Mouse (Mus musculus) urinary bladder, adult 18-20 months (tissue): ENCODE data around the gene Nos3.
A peak's percentile ranks its signal among the peaks of the same experiment; 100 is the strongest.
"Not testable (repeated sequence)": the region's sequence is repeated elsewhere in the genome, so short reads cannot be mapped to it uniquely, and the experiment has no call there.

Source experiments
- DNase-seq, 2 experiments: peaks; one replicate each; pipeline ENCODE4 v3.0.0; 2022; ENCODE audit warnings: low spot score in 2 of 2, mixed read lengths in 2 of 2

Gene Nos3

DNA sequence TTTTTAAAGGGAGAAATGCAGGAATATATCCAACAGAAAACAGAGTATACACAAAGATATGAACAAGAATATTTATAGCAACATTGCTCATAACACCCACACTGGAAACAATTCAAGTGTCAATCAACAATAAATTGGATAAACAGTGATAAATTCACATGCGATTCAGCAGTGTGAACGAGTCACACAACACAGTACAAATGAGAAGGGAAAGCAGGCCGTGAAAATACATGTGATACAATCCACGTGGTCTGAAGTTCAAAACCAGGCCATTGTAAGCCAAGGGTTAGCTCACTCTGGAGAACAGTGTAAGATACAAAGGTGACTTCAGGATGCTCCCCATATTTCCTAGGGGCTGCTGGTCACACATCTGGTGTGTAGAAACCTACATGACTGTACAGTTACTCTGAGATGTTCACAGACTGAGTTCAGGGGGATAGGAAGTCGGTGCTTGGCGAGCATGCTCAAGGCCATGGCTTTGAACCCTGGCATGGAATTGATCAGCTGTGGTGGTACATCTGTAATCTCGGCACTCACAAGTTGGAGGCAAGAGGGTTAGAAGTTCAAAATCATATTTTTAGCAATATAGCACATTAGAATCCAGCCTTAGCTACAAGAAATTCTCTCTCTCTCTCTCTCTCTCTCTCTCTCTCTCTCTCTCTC, 10.2 kb downstream of the Nos3 start:
- no peak for DNase-seq

- no peak for DNase-seq
Measured at GRCm38 (mm10) chr5:24378700-24379099, 14.1 kb downstream of the Nos3 start.

- DNase-seq: no peak
Measured at GRCm38 (mm10) chr5:24379501-24379900, 14.9 kb downstream of the Nos3 start.

DNA sequence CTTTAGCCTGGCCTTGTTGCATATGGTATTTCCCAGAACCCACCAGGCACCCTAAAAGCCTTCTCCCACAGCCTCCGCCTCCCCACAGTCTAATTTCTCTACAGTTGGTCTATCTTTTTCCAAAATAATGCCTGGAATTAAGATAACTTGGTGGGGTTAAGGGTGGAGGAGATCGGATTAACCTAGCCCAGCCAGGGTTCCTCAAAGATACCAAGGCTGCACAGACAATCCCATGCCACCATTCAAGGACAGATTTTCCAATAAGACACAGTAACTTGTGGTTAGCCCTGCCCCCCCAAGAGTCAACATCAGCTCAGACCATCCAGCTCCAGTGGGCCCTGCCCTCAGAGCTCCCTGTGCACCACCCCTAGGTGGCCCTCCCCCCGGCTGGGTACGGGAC, 15.9 kb downstream of the Nos3 start:
- no peak for DNase-seq

- DNase-seq: no peak
Measured at GRCm38 (mm10) chr5:24381486-24381885, 16.9 kb downstream of the Nos3 start.

- no peak for DNase-seq
Measured at GRCm38 (mm10) chr5:24381988-24382387, 17.4 kb downstream of the Nos3 start.

DNA sequence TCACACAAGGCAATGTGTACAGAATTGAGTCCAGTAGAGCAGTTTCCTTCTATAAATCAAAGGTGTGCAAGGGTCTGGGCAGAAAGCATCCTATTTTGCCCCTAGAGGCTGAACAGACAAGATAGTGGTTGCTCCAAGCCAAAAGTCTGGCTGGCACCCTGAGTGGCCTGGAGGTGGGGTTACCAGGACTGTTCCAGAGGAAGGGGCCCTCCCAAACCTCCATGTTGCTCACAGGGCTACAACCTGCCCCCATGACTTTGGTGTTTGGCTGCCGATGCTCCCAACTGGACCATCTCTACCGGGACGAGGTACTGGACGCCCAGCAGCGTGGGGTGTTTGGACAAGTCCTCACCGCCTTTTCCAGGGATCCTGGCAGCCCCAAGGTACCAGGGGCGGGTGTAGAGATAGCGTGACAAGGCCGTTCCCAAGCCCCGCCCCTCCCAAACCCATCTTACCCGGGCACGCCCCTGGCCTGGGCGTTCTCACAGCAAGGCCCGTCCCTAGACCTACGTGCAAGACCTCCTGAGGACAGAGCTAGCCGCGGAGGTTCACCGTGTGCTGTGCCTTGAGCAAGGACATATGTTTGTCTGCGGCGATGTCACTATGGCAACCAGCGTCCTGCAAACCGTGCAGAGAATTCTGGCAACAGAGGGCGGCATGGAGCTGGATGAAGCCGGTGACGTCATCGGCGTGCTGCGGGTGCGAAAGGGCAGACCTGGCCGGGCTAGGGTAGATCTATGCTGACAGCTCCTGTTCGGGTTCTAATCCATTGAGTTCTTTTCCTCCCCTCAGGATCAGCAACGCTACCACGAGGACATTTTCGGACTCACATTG, 18.6 kb downstream of the Nos3 start:
- DNase-seq: peak; percentile 81 to 88

GRCm38 (mm10) chr5:24384407-24384806, 19.8 kb downstream of the Nos3 start:
- DNase-seq: no peak

DNA sequence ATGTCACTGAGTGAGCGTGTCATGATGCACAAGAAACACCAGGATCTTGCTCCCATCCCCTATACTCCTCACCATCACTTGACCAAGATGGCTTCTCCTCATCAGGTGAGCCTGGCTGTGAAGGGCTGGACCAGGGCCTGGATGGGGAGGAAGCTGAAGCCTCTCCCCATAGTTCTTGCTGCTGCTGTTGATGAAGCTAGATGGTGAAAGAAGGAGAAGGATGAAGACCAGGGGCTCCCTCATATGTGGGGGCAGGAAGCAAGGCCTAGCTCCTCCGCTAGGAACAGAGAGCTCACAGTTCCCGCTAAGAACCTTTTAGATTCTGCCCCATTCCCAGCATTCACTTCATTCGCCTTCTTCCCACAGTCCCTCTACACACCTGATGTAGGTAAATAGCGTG, 20.8 kb downstream of the Nos3 start:
- DNase-seq: no peak

- DNase-seq: no peak
Measured at GRCm38 (mm10) chr5:24385887-24386550, 21.4 kb downstream of the Nos3 start.

DNA sequence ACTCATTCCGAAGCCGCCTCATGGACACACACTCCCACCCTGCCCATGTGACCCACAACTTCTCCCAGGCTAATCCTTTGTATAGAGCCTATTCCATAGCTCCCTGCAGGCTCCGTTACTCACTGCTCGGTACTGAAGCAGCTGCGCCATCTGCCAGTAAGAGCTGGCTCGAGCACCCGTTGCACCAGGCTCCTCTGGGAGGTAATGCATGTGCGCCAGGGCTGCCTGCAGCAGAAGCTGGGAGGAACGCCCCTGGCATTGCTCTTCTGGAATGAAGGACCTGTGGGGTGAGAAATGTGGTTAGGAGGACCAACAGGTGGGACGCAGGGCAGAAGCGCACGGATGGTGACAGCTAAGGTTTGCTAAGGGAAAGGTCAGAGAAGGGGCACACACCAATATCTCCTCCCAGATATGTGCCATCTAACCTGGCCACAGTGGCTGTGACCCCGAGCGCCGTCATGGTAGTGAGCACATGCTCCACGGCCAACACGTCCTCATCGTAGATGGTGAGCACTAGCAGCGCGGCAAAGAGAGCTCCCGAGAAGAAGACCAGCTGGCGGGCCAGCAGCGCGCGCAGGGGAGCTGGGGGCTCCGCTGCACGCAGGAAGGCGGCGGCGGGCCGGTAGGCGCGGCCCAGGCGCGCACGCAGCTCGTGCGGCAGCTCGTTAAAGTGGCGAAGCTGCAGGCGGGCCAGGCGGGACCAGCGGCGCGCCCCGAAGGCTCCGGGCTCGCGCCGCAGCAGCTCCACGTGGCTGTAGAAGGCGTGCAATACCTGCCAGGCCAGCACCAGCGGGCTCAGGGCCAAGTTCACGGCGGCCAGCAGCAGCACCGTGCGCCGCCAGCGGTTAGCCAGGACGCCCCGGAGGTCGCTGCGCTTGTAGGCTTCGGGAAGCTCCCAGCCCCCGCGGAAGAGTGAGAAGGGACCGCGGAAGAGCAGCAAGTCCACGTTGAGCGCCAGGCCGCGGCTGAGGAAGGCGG, 22.9 kb downstream of the Nos3 start:
- DNase-seq: peak; percentile 35 to 57

DNA sequence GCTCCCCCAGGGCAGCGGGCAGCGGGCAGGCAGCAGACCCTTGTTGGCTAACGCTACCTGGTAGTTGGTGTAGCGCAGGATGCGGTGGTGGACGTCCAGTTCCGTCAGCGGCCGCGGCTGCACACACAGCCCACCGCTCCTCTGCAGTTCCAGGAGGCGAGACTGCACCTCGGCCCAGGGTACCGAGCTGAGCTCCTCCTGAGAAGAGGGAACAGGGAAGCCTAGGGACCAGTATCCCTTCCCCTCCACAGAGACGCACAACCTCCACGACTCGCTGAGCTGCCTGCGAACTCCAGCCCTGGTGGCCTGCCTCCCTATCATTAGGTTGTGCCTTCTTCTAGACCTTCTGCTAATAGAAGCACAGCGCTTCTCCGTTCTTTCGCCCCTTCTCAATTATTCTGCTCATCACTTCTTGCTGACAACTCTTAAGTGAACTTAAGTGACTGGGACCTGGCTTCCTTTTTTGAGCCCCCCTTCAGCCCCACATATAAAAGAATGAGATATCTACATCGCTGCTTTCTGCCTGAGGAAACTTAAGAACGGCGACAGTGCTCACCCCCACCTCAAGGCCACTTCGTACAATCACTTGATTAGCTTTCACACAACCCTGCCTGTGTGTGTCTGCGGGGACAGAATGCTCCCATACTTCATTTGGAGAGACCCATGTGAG, 23.8 kb downstream of the Nos3 start:
- no peak for DNase-seq

- DNase-seq: no peak
Measured at GRCm38 (mm10) chr5:24389011-24389657, 24.5 kb downstream of the Nos3 start.

- DNase-seq: no peak
Measured at GRCm38 (mm10) chr5:24389658-24390020, 25.0 kb downstream of the Nos3 start.

- peak in 1 of 2 experiments; percentile 19 for DNase-seq
Measured at GRCm38 (mm10) chr5:24391864-24392263, 27.3 kb downstream of the Nos3 start, which contains the start of gene Atg9b. Atg9b (minus strand) TSS chr5:24392143.

DNA sequence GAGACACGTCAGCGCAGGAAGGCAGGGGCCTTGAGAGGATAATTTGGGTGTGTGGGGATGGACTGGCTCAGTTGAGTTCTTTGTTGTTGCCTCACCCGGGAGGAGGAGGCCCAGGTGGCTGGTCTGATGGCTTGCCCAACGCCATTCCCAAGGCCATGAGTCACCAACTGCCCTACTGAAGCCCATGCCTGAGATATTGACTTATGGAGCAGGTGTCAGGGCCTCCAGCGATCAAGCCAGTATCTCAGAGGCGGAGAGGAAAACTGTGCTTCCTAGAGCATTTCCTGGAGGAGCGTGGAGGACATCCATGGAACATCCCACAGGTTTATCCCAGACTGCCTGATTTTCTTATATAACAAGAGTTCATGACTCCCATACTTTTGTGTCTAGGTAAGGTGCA, 28.1 kb downstream of the Nos3 start:
- DNase-seq: peak; percentile 34 to 67

GRCm38 (mm10) chr5:24393392-24393997, 28.9 kb downstream of the Nos3 start, which contains the start of gene Abcb8:
Abcb8 (plus strand) TSS chr5:24393663.
- peak; percentile 48 to 76 for DNase-seq

DNA sequence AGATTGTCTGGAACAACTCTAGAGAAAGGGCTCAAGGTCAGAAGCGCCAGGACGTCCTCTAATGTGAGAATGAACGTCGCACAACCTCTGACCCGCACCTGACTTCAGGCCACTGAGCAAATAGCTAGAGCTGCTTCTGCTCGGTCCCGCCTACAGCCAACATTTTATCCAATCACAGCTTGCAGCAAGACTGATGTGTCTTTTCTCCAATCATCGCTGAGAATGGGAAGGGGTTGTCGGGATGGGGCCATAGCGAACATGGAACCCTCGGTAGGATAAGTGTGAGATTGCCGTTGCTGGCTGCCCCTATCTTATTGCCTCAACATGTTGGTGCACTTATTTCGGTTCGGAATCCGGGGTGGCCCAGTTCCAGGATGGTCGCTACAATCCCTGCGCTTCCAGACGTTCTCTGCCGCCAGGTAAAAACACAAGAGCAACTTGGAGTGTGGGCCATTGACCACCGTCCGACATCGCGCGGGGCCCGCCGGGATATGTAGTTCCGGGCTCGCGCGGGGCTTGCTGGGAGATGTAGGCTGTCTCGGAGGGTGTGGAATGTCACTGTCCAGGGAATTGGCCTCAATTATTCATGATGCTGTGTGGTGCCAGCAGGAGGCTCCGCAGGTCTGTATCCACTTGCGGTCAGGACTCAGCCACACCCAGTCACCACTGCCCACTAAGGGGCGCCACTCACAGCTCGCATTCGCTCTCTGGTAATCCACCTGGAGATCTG, 29.7 kb downstream of the Nos3 start:
- peak; percentile 89 to 95 for DNase-seq

- DNase-seq: not testable (repeated sequence)
Measured at GRCm38 (mm10) chr5:24396254-24396653, 31.6 kb downstream of the Nos3 start.
